Mouse (Mus musculus) common myeloid progenitor, adult 5-6 weeks (primary cell): Measurements from ENCODE around the gene Kctd13. TPM values are rescaled to one million over a fixed set of nuclear protein-coding genes. Genes with fewer than 3 reads are reported as not detected.
A peak's percentile ranks its signal among the peaks of the same experiment; 100 is the strongest.

Experiments
- ATAC-seq: replicated peaks from 2 replicates; pipeline ENCODE4 v1.8.0; 2016; ENCODE audit warnings: low read depth, mild to moderate bottlenecking, moderate TSS enrichment, inconsistent platforms; ENCODE audit not compliant: poor library complexity, severe bottlenecking
- total RNA-seq: library from RNA; stranded (forward); fragments of 200-1000, 187-1606 nt; gene quantifications from 2 replicates; pipeline ENCODE4 v1.2.3, GENCODE M21; 2017

Kctd13 gene
- total RNA-seq, 1 experiment from 2014 or later: 13.2 TPM

- ATAC-seq: no peak
Observed at GRCm38 (mm10) chr7:126976878-126977459, 48.3 kb downstream of the Kctd13 start.

DNA sequence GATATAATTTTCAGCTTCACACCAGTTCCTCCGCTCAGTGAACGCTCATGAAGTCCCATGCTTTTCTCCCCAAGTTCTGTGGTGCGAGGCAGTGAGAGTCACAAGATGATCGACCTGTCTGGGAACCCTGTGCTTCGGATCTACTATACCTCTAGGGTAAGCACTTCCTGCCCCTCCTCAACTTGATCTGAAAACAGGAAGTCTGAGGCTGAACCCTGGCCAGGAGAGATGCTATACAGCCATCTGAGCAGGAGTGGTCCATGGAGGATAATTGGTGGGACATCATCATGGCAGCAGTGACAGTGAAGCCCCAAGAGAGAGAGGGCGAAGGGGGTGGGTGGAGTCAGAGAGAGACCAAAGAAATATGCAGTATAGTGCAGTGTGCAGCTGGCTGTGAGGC is 50.2 kb downstream of the Kctd13 start:
- no peak for ATAC-seq

GRCm38 (mm10) chr7:126981601-126982000 is 52.9 kb downstream of the Kctd13 start:
- no peak for ATAC-seq

DNA sequence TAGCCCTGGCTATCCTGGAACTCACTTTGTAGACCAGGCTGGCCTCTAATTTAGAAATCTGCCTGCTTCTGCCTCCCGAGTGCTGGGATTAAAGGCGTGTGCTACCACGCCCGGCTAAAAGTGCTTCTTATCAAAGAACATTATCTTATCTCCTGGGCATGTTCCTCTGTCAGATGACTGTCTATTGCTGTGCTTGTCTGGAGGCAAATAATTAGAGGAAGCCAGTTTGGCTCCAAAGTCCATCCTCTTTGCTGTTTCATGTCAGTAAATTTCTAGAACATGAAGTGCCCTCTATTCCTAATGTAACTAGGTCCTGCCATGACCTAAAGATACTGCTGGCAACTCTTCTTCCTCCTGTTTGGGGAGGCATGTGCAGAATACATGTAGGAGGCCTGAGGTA is 53.4 kb downstream of the Kctd13 start:
- ATAC-seq: no peak

GRCm38 (mm10) chr7:126983113-126983512 is 54.4 kb downstream of the Kctd13 start:
- ATAC-seq: no peak

GRCm38 (mm10) chr7:126984667-126985444 is 56.2 kb downstream of the Kctd13 start:
- no peak for ATAC-seq

GRCm38 (mm10) chr7:126986319-126986718 is 57.6 kb downstream of the Kctd13 start:
- ATAC-seq: peak; percentile 60; the same call in 1 of the 2 replicates

- no peak for ATAC-seq
Observed at GRCm38 (mm10) chr7:126988816-126989215, 60.1 kb downstream of the Kctd13 start.

Other genes with a start within 250 kb of the Kctd13 start
- gene Bola2, start 233.5 kb upstream of the Kctd13 start, total RNA-seq: 119 and 144 TPM in 2 replicates
- gene Slx1b, start 233.1 kb upstream of the Kctd13 start, total RNA-seq: 3.4 and 6.0 TPM in 2 replicates
- 301 and 302 TPM in 2 replicates for gene Coro1a, start 221.1 kb upstream of the Kctd13 start, total RNA-seq
- 23.0 and 28.2 TPM in 2 replicates for gene Mapk3, start 169.3 kb upstream of the Kctd13 start, total RNA-seq
- gene Gdpd3, start 162.5 kb upstream of the Kctd13 start, total RNA-seq: 2.3 and 5.1 TPM in 2 replicates
- gene Ypel3, start 151.9 kb upstream of the Kctd13 start, total RNA-seq: 38.9 and 42.7 TPM in 2 replicates
- not detected in 2 replicates for gene Tbx6, start 147.4 kb upstream of the Kctd13 start, total RNA-seq
- 120 and 125 TPM in 2 replicates for gene Ppp4c, start 136.4 kb upstream of the Kctd13 start, total RNA-seq
- gene Fam57b, start 131.2 kb upstream of the Kctd13 start, total RNA-seq: not detected in 2 replicates
- gene 4930451I11Rik, start 97.2 kb upstream of the Kctd13 start, total RNA-seq: not detected in 2 replicates
- not detected in 2 replicates for gene Doc2a, start 81.5 kb upstream of the Kctd13 start, total RNA-seq
- gene Hirip3, start 66.9 kb upstream of the Kctd13 start, total RNA-seq: 283 and 331 TPM in 2 replicates
- 33.4 and 43.2 TPM in 2 replicates for gene Ino80e, start 66.5 kb upstream of the Kctd13 start, total RNA-seq
- 32.2 and 42.2 TPM in 2 replicates for gene Taok2, start 44.2 kb upstream of the Kctd13 start, total RNA-seq
- 21.1 and 31.9 TPM in 2 replicates for gene Tmem219, start 6.0 kb upstream of the Kctd13 start, total RNA-seq
- gene Asphd1, start 20.7 kb downstream of the Kctd13 start, total RNA-seq: not detected in 2 replicates
- 0.14 and 1.9 TPM in 2 replicates for gene Sez6l2, start 21.7 kb downstream of the Kctd13 start, total RNA-seq
- gene Cdipt, start 47.0 kb downstream of the Kctd13 start, total RNA-seq: 33.7 and 60.5 TPM in 2 replicates
- gene Cdiptos, start 47.2 kb downstream of the Kctd13 start, total RNA-seq: 1.0 and 2.3 TPM in 2 replicates
- 19.3 and 21.8 TPM in 2 replicates for gene Mvp, start 85.7 kb downstream of the Kctd13 start, total RNA-seq
- gene Pagr1b, start 87.6 kb downstream of the Kctd13 start, total RNA-seq: not detected in 2 replicates
- gene Pagr1a, start 88.5 kb downstream of the Kctd13 start, total RNA-seq: 36.7 TPM in 1 of 2 replicates, not detected in the other
- 30.9 and 33.1 TPM in 2 replicates for gene Gm42742, start 92.2 kb downstream of the Kctd13 start, total RNA-seq
- gene Prrt2, start 92.3 kb downstream of the Kctd13 start, total RNA-seq: 1.3 TPM in 1 of 2 replicates, not detected in the other
- 59.0 and 67.8 TPM in 2 replicates for gene Maz, start 98.2 kb downstream of the Kctd13 start, total RNA-seq
- gene Kif22, start 113.6 kb downstream of the Kctd13 start, total RNA-seq: 81.6 and 90.9 TPM in 2 replicates
- 22.6 and 31.2 TPM in 2 replicates for gene Zg16, start 158.4 kb downstream of the Kctd13 start, total RNA-seq
- gene AI467606, start 162.5 kb downstream of the Kctd13 start, total RNA-seq: 17.2 and 24.1 TPM in 2 replicates
- gene Qprt, start 193.3 kb downstream of the Kctd13 start, total RNA-seq: 0.10 and 1.8 TPM in 2 replicates
- 278 and 335 TPM in 2 replicates for gene Spn, start 208.9 kb downstream of the Kctd13 start, total RNA-seq